In genomic region chr8:63112919-63113318, GRCm38 (mm10) we compare ENCODE assay signal across 30 mouse cellular contexts.
A peak's percentile ranks its signal among the peaks of the same experiment; 100 is the strongest.
DNase-seq lines count a peak whose midpoint lies in the region; ATAC-seq and TF ChIP-seq lines count a peak whose summit lies in the region.
"Had no signal": no experiment of that assay in that cellular context is flagged by ENCODE, and none has a peak within 500 bp of the region (broad histone marks: within the 10 kb centered on the region; RNA-seq: fewer than 3 reads in every experiment).

No protein-coding gene starts in this region.

- H3K4me2 ChIP-seq in hindbrain, embryonic 13.5 days = no peak overlapping the region
- no peak overlapping the region for H3K4me2 ChIP-seq in neural tube, embryonic 13.5 days
- no peak overlapping the region for H3K4me2 ChIP-seq in hindbrain, embryonic 16.5 days (ENCODE audit: low read length)
- H3K4me2 ChIP-seq in neural tube, embryonic 15.5 days = no peak overlapping the region
- H3K4me2 ChIP-seq: embryonic facial prominence, embryonic 13.5 days; forebrain, embryonic 12.5 days; heart, embryonic 11.5 days had no signal

- peak; percentile 73 for ATAC-seq in hindbrain, embryonic 13.5 days (ENCODE audit: low FRiP score)
- peak; percentile 78; the same call in 1 of the 2 replicates for ATAC-seq in neural tube, embryonic 13.5 days (ENCODE audit: low read depth)
- peak; percentile 73 for ATAC-seq in hindbrain, embryonic 16.5 days
- peak; percentile 66; the same call in 1 of the 2 replicates for ATAC-seq in neural tube, embryonic 15.5 days (ENCODE audit: low FRiP score)
- ATAC-seq: forebrain, embryonic 16.5 days; inflammation-experienced regulatory T-cells, adult 6 months; intestine, embryonic 16.5 days; Patski had no signal

- H3K27ac ChIP-seq in hindbrain, embryonic 13.5 days = no peak overlapping the region
- no peak overlapping the region for H3K27ac ChIP-seq in hindbrain, embryonic 10.5 days
- H3K27ac ChIP-seq in neural tube, embryonic 13.5 days (replicated peaks) = no peak overlapping the region
- no peak overlapping the region for H3K27ac ChIP-seq in hindbrain, embryonic 16.5 days (ENCODE audit: low read depth, low read length)
- H3K27ac ChIP-seq in neural tube, embryonic 15.5 days (replicated peaks) = no peak overlapping the region
- H3K27ac ChIP-seq in gastrocnemius, adult 2 months = no peak overlapping the region
- H3K27ac ChIP-seq: embryonic facial prominence, embryonic 10.5 days; embryonic facial prominence, embryonic 13.5 days; forebrain, embryonic 12.5 days; heart, adult 2 months had no signal

- no peaks in the 10 kb centered on the region for H3K9me3 ChIP-seq in hindbrain, embryonic 13.5 days
- no peaks in the 10 kb centered on the region for H3K9me3 ChIP-seq in hindbrain, embryonic 10.5 days
- H3K9me3 ChIP-seq in neural tube, embryonic 13.5 days = no peaks in the 10 kb centered on the region
- H3K9me3 ChIP-seq in hindbrain, embryonic 16.5 days (ENCODE audit: control insufficient read depth, low read length) = no peaks in the 10 kb centered on the region
- H3K9me3 ChIP-seq in neural tube, embryonic 15.5 days (replicated peaks) = no peaks in the 10 kb centered on the region
- H3K9me3 ChIP-seq: embryonic facial prominence, embryonic 10.5 days; embryonic facial prominence, embryonic 13.5 days; forebrain, embryonic 12.5 days; G1E had no signal

- no peak overlapping the region for H3K9ac ChIP-seq in hindbrain, embryonic 13.5 days
- H3K9ac ChIP-seq in neural tube, embryonic 13.5 days = no peak overlapping the region
- no peak overlapping the region for H3K9ac ChIP-seq in hindbrain, embryonic 16.5 days (ENCODE audit: low read depth, low read length)
- no peak overlapping the region for H3K9ac ChIP-seq in neural tube, embryonic 15.5 days (replicated peaks)
- H3K9ac ChIP-seq: embryonic facial prominence, embryonic 13.5 days; forebrain, embryonic 12.5 days had no signal

- intact Hi-C loops in gastrocnemius, adult 2 months (cut with DNase I) = no loop called here

- no peak overlapping the region for H3K4me3 ChIP-seq in hindbrain, embryonic 13.5 days
- H3K4me3 ChIP-seq in hindbrain, embryonic 10.5 days = no peak overlapping the region
- H3K4me3 ChIP-seq in neural tube, embryonic 13.5 days = no peak overlapping the region
- H3K4me3 ChIP-seq in hindbrain, embryonic 16.5 days (ENCODE audit: low read length) = no peak overlapping the region
- H3K4me3 ChIP-seq in neural tube, embryonic 15.5 days (replicated peaks) = no peak overlapping the region
- no peak overlapping the region for H3K4me3 ChIP-seq in gastrocnemius, adult 2 months
- H3K4me3 ChIP-seq: embryonic facial prominence, embryonic 10.5 days; embryonic facial prominence, embryonic 13.5 days; erythroblast, embryonic 14.5 days; forebrain, embryonic 12.5 days; heart, adult 2 months had no signal

- H3K36me3 ChIP-seq in hindbrain, embryonic 13.5 days = no peaks in the 10 kb centered on the region
- H3K36me3 ChIP-seq in hindbrain, embryonic 10.5 days = no peaks in the 10 kb centered on the region
- H3K36me3 ChIP-seq in neural tube, embryonic 13.5 days = no peaks in the 10 kb centered on the region
- H3K36me3 ChIP-seq in hindbrain, embryonic 16.5 days (ENCODE audit: control insufficient read depth, insufficient read depth, low read length) = no peaks in the 10 kb centered on the region
- no peaks in the 10 kb centered on the region for H3K36me3 ChIP-seq in neural tube, embryonic 15.5 days
- H3K36me3 ChIP-seq: embryonic facial prominence, embryonic 10.5 days; embryonic facial prominence, embryonic 13.5 days; forebrain, embryonic 12.5 days; G1E had no signal

- no peaks in the 10 kb centered on the region for H3K27me3 ChIP-seq in hindbrain, embryonic 13.5 days
- H3K27me3 ChIP-seq in hindbrain, embryonic 10.5 days (ENCODE audit: insufficient read depth, poor library complexity, severe bottlenecking) = no peaks in the 10 kb centered on the region
- H3K27me3 ChIP-seq in neural tube, embryonic 13.5 days = no peaks in the 10 kb centered on the region
- H3K27me3 ChIP-seq in hindbrain, embryonic 16.5 days (replicated peaks; ENCODE audit: control insufficient read depth, insufficient read depth, low read length) = no peaks in the 10 kb centered on the region
- no peaks in the 10 kb centered on the region for H3K27me3 ChIP-seq in neural tube, embryonic 15.5 days (replicated peaks)
- H3K27me3 ChIP-seq: CH12.LX; embryonic facial prominence, embryonic 13.5 days; forebrain, embryonic 12.5 days; Patski had no signal

- WGBS in hindbrain, embryonic 13.5 days = 49% methylated on average over 1 of the region's 1 CpGs
- 76% methylated on average over 1 of the region's 1 CpGs for WGBS in hindbrain, embryonic 10.5 days
- 42% methylated on average over 1 of the region's 1 CpGs for WGBS in neural tube, embryonic 13.5 days
- WGBS in hindbrain, embryonic 16.5 days = 46% methylated on average over 1 of the region's 1 CpGs
- 33% methylated on average over 1 of the region's 1 CpGs for WGBS in neural tube, embryonic 15.5 days

- no peak for TF ChIP-seq CTCF in gastrocnemius, adult 2 months (IDR thresholded peaks at IDR 0.05)

- no peak for DNase-seq in hindbrain, embryonic 10.5 days (ENCODE audit: low spot score)
- no peak for DNase-seq in neural tube, embryonic 10.5 days (ENCODE audit: extremely low spot score, low spot score)
- DNase-seq in gastrocnemius, adult 2 months = no peak
- DNase-seq in adrenal gland, postnatal 4 days (ENCODE audit: low spot score in 2 of 2) = no peak
- DNase-seq: adrenal gland, postnatal 10 days; adrenal gland, postnatal 36 days; B cell, adult 2 months; cerebellum, adult 11-12 months; cerebellum, adult 8-10 months; cerebellum, postnatal 10 days; cerebellum, postnatal 36 days; embryo, embryonic 11 days; gastrocnemius, postnatal 25 days; heart, adult 2 months; kidney, adult 18-20 months had no signal

- no peaks in the 10 kb centered on the region for H3K4me1 ChIP-seq in hindbrain, embryonic 13.5 days (replicated peaks)
- H3K4me1 ChIP-seq in hindbrain, embryonic 10.5 days (replicated peaks) = no peaks in the 10 kb centered on the region
- H3K4me1 ChIP-seq in neural tube, embryonic 13.5 days (replicated peaks) = no peaks in the 10 kb centered on the region
- H3K4me1 ChIP-seq in hindbrain, embryonic 16.5 days (ENCODE audit: control insufficient read depth, insufficient read depth, low read depth, low read length) = no peaks in the 10 kb centered on the region
- no peaks in the 10 kb centered on the region for H3K4me1 ChIP-seq in neural tube, embryonic 15.5 days
- H3K4me1 ChIP-seq: embryonic facial prominence, embryonic 10.5 days; embryonic facial prominence, embryonic 13.5 days; forebrain, embryonic 12.5 days had no signal
